Mouse (Mus musculus) CD4-positive naive resting alpha-beta T cell, adult 57 days (primary cell): ENCODE data around the gene Hsdl1. TPM values are rescaled to one million over a fixed set of nuclear protein-coding genes. Genes with fewer than 3 reads are reported as not detected.

Experiments
- total RNA-seq: library from RNA; stranded (reverse); gene quantifications from one replicate; pipeline ENCODE4 v1.2.4, GENCODE M21; 2023

Gene Hsdl1
- total RNA-seq, result 64.1 TPM

GRCm38 (mm10) chr8:119574437-119575365 is at the start of gene Hsdl1, which contains the start of gene Dnaaf1:
Gene Hsdl1 (minus strand): TSS chr8:119575183.
Gene Dnaaf1 (plus strand): TSS chr8:119575235.

GRCm38 (mm10) chr8:119612471-119612870 is 37.5 kb upstream of the Hsdl1 start, which contains the start of gene Adad2:
Gene Adad2 (plus strand): TSS chr8:119612747.

GRCm38 (mm10) chr8:119604996-119605395 is 30.0 kb upstream of the Hsdl1 start, which contains the start of gene Taf1c:
Gene Taf1c (minus strand): TSS chr8:119605222.

GRCm38 (mm10) chr8:119558603-119559401 is 16.2 kb downstream of the Hsdl1 start, which contains the start of gene Mbtps1:
Gene Mbtps1 (minus strand): TSS chr8:119558735.

Other genes starting within 250 kb of the Hsdl1 start
- 64.3 TPM for gene Hsbp1, start 230.7 kb downstream of the Hsdl1 start, total RNA-seq
- 12.5 TPM for gene Mlycd, start 180.3 kb downstream of the Hsdl1 start, total RNA-seq
- gene Osgin1, start 141.1 kb downstream of the Hsdl1 start, total RNA-seq, result 6.7 TPM
- not detected for gene Necab2, start 128.5 kb downstream of the Hsdl1 start, total RNA-seq
- not detected for gene Slc38a8, start 73.5 kb downstream of the Hsdl1 start, total RNA-seq
- gene Mbtps1, start 16.4 kb downstream of the Hsdl1 start, total RNA-seq, result 132 TPM
- gene Dnaaf1, start 52 bp upstream of the Hsdl1 start, total RNA-seq, result not detected
- 20.3 TPM for gene Taf1c, start 30.0 kb upstream of the Hsdl1 start, total RNA-seq
- gene Adad2, start 37.6 kb upstream of the Hsdl1 start, total RNA-seq, result not detected
- not detected for gene Kcng4, start 60.5 kb upstream of the Hsdl1 start, total RNA-seq
- not detected for gene Wfdc1, start 91.2 kb upstream of the Hsdl1 start, total RNA-seq
- gene Atp2c2, start 124.8 kb upstream of the Hsdl1 start, total RNA-seq, result not detected
- 6.5 TPM for gene Tldc1, start 203.2 kb upstream of the Hsdl1 start, total RNA-seq